Mouse (Mus musculus) inflammation-experienced regulatory T-cells, adult 6 months (primary cell): ENCODE results near the gene Thumpd2. TPM values are rescaled to one million over a fixed set of nuclear protein-coding genes. Genes with fewer than 3 reads are reported as not detected.

Experiments used
- ATAC-seq: one replicate; pipeline ENCODE4 v1.8.0; 2017
- polyA plus RNA-seq, 3 experiments: library from polyadenylated mRNA; unstranded; fragments of 100-300 nt; shearing (Covaris generic); gene quantifications; one replicate each; pipeline ENCODE4 v1.2.1; 2017

Gene Thumpd2
- polyA plus RNA-seq = 10 to 100 TPM in 2 of 3 experiments, 1 to 10 TPM in 1; 8.4 to 14.2 (median 12.5) TPM

- ATAC-seq = peak; percentile 94
These were observed at the start of gene Thumpd2 for GRCm38 (mm10) chr17:81064979-81065311. TSS of gene Thumpd2 (minus strand) at chr17:81065082.

- no peak for ATAC-seq
These were observed 39.4 kb upstream of the Thumpd2 start for GRCm38 (mm10) chr17:81104237-81104636.

GRCm38 (mm10) chr17:81102866-81103265 is 38.0 kb upstream of the Thumpd2 start:
- ATAC-seq = no peak

GRCm38 (mm10) chr17:81098444-81098843 is 33.6 kb upstream of the Thumpd2 start:
- no peak for ATAC-seq

GRCm38 (mm10) chr17:81096490-81096889 is 31.6 kb upstream of the Thumpd2 start:
- no peak for ATAC-seq

GRCm38 (mm10) chr17:81092794-81093193 is 27.9 kb upstream of the Thumpd2 start:
- no peak for ATAC-seq

GRCm38 (mm10) chr17:81088866-81089265 is 24.0 kb upstream of the Thumpd2 start:
- no peak for ATAC-seq

GRCm38 (mm10) chr17:81087735-81088134 is 22.9 kb upstream of the Thumpd2 start:
- ATAC-seq = no peak

GRCm38 (mm10) chr17:81064279-81064978 is 453 bp downstream of the Thumpd2 start:
- peak; percentile 67 for ATAC-seq

- ATAC-seq = no peak
These were observed 1.5 kb downstream of the Thumpd2 start for GRCm38 (mm10) chr17:81063346-81063745.

GRCm38 (mm10) chr17:81062349-81062871 is 2.5 kb downstream of the Thumpd2 start:
- ATAC-seq = no peak

- no peak for ATAC-seq
These were observed 8.0 kb downstream of the Thumpd2 start for GRCm38 (mm10) chr17:81056796-81057381.

- no peak for ATAC-seq
These were observed 8.8 kb downstream of the Thumpd2 start for GRCm38 (mm10) chr17:81056035-81056434.

- no peak for ATAC-seq
These were observed 9.4 kb downstream of the Thumpd2 start for GRCm38 (mm10) chr17:81055522-81055921.

GRCm38 (mm10) chr17:81053274-81053673 is 11.6 kb downstream of the Thumpd2 start:
- ATAC-seq = no peak

- no peak for ATAC-seq
These were observed 16.8 kb downstream of the Thumpd2 start for GRCm38 (mm10) chr17:81047930-81048564.

GRCm38 (mm10) chr17:81045525-81046150 is 19.2 kb downstream of the Thumpd2 start:
- peak; percentile 77 for ATAC-seq

- peak; percentile 76 for ATAC-seq
These were observed 19.8 kb downstream of the Thumpd2 start for GRCm38 (mm10) chr17:81045115-81045514.

GRCm38 (mm10) chr17:81044356-81044755 is 20.5 kb downstream of the Thumpd2 start:
- no peak for ATAC-seq

- no peak for ATAC-seq
These were observed 23.2 kb downstream of the Thumpd2 start for GRCm38 (mm10) chr17:81041662-81042061.

- ATAC-seq = no peak
These were observed 26.0 kb downstream of the Thumpd2 start for GRCm38 (mm10) chr17:81038707-81039408.

GRCm38 (mm10) chr17:81035354-81035753 is 29.5 kb downstream of the Thumpd2 start:
- ATAC-seq = no peak

GRCm38 (mm10) chr17:81032957-81033356 is 31.9 kb downstream of the Thumpd2 start:
- ATAC-seq = no peak
